Mouse (Mus musculus): ENCODE data around the gene Kctd11.

Gene Kctd11

DNA sequence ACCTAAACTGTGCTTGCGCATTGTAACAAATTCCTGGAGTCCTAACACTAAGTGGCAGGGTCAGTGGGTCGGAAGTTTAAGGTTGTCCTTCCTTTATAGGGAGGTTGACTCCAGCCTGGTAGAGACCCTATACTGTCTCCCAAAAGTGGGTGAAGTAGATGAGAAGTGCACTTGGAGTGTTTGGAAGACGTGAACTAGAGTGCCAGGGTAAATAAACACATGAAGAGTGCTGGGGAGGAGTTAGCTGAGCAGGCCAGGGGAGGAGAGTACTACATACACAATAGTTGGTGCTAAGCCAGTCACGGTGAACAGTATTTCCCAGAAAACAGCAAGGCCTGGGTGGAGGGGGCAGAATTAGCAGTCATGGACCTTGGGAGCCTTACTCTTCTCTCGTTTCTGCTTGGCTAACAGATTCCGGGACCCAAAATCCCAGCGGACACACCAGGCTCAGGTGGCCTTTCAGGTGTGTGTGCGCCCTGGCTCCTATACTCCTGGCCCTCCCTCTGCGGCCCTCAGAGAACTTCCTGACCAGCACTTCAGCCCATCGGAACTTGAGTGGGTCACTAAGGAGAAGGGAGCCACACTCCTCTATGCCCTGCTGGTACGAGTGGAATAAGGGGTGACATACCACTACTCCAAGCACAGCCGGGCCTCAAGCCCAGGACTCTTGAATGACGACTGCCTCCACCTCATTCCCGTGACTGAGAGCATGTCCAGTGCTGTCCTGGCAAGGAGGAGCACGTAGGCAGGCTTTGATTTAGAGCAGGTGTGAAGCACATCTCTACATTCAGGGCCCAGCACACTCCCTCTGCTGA, 31.7 kb upstream of the Kctd11 start:
- DNase-seq (ENCODE audit: low spot score), result no peak

DNA sequence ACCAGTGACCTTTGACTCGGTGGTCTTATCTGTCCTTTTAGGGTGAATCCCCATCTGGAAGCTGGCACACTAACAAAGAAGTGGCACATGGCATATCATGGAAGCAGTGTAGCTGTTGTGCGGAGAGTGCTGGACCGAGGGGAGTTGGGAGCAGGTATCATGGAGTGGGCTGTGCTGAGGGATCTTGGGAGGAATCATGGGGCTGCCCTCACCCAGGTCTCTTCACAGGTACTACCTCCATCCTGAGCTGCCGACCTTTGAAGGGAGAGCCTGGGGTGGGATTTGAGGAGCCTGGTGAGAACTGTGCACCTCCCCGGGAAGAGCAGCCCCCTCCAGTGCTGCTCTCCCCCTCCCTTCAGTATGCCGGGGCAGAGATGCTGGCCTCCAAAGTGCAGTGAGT, 30.5 kb upstream of the Kctd11 start:
- DNase-seq (ENCODE audit: low spot score), result no peak

DNA sequence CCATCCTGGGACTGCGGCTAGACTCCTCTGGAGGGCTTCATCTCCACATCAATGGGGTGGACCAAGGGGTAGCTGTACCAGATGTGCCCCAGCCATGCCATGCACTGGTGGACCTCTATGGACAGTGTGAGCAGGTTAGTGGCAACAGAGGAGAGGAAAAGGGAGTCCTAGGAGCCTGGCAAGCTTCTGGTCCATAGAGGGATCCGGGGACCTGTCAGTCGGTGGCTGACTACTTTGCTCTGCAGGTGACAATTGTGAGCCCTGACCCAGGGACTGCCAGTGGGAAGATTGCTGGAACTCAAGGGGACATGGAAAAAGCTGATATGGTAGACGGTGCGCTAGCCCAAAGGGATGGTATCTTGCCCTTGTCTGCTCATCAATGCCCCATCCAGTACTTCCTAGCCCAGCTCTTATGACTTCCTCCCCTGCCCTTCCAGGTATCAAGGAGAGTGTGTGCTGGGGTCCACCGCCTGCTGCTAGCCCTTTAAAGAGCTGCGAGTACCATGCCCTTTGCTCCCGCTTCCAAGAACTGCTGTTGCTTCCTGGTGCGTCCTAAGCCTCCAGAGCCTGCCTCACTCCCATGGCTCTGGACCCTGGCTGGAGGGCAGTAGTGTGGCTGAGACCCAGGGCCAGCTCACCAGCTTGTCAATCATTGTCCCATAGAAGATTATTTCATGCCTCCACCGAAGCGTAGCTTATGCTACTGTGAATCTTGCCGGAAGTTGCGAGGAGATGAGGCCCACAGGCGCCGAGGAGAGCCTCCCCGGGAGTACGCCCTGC, 29.8 kb upstream of the Kctd11 start:
- DNase-seq (ENCODE audit: low spot score), result no peak

DNA sequence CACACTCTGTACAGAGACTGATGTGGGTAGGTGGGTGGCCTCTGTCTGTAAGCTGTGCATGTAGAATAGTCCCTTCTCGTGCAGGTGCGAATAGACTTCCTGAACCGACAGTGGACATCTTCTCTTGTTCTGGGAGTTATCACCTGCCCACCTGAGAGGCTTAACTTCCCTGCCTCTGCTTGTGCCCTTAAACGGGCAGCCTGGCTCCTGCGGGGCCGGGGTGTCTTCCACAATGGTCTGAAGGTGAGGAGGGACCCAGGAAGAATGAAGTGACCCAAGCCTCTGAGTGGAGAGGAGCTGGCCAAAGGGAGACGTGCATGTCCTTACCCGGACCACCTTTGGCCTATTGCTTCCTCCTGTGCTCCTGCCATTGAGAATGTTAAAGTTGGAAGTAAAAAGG, 29.0 kb upstream of the Kctd11 start:
- no peak for DNase-seq (ENCODE audit: low spot score)

DNA sequence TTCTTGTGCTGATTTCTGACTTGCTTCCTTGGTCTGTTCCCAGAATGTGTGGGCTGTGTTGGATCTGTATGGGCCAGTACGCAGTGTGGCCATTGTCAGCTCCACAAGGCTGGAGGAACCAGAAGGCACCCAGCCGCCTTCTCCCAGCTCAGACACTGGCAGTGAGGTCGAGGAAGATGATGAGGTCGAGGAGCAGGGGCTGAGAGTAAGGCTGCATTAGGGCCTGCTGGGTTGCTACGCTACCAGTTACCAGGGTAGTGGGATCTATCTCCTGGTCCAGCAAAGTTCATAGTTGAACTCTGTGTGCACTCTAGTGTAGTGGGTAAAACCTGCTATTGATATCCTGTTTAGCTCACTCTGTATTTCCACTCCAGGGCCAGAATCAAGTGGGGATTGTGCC, 28.0 kb upstream of the Kctd11 start:
- DNase-seq (ENCODE audit: low spot score), result no peak

DNA sequence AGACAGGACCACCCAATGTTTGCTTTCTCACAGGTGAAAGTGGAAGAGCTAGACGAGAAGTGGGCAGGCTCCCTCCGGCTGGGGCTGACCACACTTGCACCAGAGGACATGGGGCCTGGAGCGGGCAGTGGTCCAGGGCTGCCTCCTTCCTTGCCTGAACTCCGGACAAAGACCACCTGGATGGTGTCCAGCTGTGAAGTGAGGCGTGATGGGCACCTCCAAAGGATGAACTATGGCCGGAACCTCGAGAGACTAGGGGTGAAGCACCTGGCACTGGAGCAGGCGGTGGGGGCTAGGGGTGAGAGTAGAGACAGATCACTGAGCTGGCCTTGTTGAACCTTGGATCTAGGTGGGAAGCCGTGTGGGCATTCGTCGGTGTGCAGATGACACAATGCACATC, 27.4 kb upstream of the Kctd11 start:
- DNase-seq (ENCODE audit: low spot score), result no peak

DNA sequence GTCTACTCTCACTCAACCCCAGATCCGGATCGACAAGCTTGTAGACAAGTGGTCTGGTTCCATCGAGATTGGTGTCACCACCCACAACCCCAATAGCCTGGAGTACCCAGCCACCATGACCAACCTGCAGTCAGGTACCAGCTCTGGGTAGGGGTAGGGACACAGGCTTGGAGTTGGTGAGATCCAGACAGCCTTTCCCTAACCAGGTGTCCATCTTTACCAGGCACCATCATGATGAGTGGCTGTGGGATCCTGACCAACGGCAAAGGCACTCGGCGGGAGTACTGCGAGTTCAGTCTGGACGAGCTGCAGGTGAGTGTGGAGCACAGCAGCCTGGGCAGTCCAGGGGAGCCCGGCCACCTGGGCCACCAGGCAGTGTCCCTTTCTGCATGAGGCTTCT, 23.1 kb upstream of the Kctd11 start:
- no peak for DNase-seq (ENCODE audit: low spot score)

DNA sequence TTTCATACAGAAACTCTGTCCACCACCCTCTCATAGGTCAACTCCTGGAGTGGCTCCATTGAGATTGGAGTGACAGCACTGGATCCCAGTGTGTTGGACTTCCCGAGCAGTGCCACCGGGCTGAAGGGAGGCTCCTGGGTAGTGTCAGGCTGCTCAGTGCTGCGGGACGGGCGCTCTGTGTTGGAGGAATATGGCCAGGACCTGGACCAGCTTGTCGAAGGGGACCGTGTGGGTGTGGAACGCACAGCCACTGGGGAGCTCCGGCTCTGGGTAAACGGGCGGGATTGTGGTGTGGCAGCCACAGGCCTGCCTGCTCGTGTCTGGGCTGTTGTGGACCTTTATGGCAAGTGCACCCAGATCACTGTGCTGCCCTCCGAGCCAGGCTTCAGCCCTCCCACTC, 21.8 kb upstream of the Kctd11 start:
- DNase-seq (ENCODE audit: low spot score), result no peak

DNA sequence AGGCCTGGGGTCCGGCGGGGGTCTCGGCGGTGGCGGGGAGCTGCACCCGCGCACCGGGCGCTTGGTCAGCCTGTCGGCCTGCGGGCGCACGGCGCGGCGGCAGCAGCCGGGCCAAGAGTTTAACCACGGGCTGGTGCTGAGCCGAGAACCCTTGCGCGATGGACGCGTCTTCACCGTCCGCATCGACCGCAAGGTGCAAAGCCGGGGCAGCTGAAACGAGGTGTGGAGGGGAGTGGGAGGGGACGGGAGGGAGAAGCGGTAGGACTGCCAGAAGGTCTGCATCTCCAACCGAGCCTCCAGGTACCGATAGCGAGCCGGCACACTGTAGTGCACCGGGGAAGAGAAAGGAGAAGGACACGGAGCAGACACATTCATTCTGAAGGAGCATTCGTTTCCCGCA, 20.8 kb upstream of the Kctd11 start:
- no peak for DNase-seq (ENCODE audit: low spot score)

DNA sequence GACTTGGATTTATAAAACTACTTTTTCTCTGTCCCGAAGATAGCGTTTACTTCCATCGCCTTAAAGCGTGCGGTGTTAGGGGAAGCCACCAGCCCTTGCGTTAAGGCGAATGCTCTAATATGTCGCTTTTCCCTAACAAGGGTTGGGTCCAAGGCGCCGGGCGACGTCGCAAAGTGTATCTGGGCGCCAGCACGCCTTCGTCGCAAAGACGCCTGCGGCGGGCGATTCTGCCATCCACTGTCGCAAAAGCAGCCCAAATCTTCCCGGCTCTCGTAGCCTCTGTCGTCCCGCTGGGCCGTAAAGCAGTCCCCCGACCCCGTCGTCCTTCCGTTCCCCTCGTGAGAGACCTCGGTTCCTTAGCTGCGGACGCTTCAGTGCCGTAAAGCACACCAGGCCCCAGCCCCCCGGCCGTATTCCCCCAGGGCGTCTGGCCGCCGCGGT, 20.2 kb upstream of the Kctd11 start:
- peak; percentile 84 for DNase-seq (ENCODE audit: low spot score)

DNA sequence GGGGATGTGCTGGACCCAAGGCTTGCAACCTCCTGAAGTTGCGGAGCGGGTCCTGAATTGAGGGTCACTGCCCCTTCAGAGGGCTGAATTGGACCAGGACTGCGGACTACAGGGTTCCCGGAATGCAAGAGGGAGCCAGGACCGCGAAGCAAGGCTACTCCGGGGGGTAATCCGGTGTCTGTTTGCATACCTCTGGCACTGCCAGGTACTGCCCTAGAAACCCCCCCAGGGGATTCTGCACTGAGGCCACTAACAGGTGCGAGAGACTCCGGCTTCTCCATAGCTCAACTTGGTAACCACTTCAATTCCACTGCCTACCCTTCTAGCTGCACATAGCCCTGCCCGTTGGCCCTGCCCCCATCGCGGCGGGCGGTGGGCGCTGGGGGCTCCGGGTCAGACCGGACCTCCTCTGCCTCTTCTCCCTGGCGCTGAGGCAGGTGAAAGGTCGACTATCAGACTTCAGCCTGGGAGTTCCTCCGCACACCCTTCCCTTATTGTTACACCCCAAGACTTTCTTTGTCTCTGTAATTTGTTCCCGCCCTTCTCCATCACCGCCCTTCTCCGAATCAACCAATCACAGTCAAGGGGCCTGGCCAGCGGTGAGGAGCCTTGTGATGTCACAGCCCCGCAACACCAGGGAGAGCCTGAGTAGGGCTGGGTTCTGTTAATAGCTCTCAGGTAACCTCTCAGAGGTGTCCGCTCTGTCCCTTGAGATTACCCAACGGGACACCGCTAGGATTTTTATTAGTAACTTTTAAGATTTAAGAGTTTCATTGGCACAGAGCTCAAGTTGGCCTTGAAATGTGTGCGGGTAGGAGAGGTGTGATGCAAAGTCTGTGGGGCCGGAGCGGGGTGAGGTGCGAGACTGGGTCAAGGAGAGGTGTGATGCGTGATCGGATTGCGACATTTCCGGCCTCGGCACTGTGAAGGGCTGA, 19.5 kb upstream of the Kctd11 start, which contains the start of the genes 2810408A11Rik and Neurl4:
Gene 2810408A11Rik, minus strand, starts transcription at position 517 of the 935 bp plus-strand sequence.
Gene Neurl4, plus strand, starts transcription at position 602 of the 935 bp plus-strand sequence.
- no peak for DNase-seq (ENCODE audit: low spot score)

DNA sequence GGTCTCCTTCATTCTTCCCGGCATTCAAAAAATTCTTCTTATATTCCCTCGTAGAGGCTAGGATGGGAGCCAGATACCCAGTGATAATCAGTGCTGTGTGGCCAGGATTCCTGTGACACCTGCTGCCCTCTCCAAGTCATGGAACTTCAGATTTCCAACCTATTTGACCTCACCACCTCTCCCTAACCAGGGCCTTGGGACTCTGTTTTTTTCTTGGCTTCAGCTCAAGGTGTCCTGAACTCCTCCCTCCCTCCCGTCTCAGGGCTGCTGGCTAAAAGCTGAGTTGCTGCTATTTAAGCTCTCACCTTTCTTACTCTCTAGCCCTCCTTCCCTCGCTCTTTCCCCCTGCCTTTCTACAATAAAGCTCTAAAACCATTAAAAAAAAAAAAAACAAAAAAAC, 18.7 kb upstream of the Kctd11 start:
- DNase-seq (ENCODE audit: low spot score), result no peak

DNA sequence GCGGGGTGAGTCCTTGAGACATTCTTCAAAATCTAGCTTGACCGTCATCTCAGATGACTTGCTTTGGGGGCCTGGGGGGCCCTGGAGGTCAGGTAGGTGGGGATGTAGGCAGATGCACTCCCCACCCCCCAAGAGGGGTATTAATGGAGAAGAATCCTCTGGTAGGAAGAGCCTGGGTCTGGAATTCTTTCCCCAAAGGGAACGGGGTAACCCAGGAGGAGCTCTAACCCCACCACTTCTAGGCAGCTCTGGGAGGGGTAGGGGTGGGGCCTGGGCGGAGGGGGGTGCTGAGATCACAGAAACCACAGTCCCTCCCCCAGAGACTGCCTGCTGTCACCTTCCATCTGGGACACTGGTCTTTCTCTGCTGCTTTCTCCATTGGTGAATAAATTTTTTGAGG, 14.1 kb upstream of the Kctd11 start, which contains the start of gene Acap1:
Gene Acap1, minus strand, starts transcription at position 249 of the 400 bp plus-strand sequence.
- DNase-seq (ENCODE audit: low spot score), result no peak

DNA sequence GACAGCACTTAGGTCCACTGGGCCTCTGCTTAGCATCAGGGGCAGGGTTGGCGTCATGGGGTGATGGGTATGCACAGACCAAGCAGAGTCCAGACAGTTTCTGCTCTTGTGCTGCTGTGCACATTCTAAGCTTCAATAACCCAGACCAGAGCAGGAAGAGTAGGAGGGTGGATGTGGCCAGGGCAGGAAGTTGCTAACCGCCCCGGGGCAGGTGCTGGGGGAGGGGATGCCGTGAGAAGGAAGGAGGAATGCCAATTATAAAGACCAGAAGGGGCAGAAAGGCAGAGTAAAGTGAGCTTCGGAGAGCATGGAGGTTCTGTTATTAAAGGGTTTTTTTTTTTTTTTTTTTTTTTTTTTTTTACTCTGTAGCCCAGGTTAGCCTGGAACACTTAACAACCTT, 13.5 kb upstream of the Kctd11 start:
- no peak for DNase-seq (ENCODE audit: low spot score)

DNA sequence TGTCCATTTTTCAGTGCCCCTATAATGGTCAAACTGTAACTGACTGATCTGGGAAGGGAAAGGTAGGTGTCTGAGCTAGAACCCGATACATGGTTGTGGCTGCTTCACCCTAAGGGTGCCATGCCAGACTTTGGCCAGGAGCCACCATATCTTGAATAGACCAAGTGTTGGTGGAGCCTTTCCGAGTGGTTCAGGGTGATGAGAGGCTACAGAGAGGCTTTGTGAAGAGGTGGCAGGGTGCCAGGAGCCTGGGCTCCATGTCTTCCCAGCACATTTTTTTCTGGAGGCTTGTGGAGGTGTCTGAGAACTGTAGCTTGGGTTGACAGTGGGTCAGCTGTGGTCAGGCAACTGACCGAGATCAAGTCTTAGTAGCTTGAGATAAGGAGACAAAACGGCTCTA, 10.3 kb upstream of the Kctd11 start:
- no peak for DNase-seq (ENCODE audit: low spot score)

DNA sequence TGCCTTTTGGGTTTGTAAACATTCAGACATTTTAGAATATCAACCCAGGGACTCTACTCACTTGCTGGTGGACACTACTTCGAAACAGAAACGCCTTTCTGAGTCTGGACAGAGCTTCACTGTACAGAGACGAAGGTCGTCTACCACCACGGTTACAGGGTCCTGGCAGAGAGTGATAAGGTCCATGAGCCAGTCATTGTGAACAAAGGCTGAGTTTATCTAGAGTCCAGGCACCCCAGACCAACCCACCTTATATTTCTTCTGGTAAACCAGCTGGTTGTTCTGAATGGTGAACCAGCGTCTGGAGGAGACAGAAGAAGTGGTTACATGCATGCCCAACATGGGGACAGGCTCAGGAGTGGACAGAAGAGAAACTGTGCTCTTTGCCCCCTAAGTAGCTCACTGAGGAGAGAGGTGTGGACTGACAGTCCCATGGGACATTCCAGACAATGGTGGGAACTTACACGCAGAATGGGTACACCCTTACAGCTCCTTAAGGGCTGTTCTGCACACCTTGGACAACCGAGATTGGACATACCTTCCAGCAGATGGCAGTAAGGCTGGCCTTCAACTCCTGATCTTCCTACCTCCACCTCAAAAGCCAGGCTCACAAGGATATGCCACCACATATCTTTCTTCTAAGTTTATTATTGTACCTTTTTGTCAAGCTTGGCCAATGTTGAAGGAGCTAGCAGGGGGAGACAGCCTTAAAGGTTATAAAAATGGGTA, 5.9 kb upstream of the Kctd11 start:
- no peak for DNase-seq (ENCODE audit: low spot score)

DNA sequence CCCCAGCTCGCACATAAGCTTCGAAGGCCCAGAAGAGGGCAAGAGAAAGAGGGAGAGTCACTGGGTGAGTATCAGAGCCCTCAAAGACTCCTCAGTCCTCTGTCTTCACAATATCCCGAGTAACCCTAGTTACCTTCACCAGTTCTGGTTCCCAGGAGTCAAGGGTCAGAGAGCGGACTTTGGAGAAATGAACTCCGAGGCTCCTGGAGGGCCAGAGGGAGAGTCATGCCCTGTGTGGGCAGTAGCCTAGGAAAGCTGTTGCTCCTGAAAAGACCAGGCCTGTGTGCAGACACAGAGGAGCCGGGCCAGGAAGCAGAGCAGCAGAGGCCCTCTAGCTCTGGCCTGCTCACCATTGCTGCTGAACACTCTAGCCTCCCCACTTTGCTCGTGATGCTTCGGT, 3.5 kb upstream of the Kctd11 start:
- no peak for DNase-seq (ENCODE audit: low spot score)

DNA sequence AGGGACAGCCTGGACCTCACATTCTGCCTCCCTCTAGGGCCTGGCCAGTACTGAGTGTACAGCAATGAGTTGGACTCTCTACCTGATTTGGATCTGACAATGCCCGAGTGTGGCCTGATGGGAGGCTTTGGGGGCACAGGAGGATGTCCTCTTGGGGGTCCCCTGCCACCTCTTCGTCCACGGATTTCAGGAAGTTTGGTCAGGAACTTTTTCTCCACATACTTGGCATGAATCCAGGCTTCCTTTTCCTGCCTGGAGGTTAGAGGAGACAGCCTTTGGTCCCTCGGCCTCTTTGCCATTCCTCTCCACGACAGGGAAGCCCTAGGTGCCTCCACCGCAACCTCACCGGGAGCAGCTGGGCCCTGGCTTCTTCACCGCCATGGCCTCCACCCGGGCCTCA, 3.0 kb upstream of the Kctd11 start:
- no peak for DNase-seq (ENCODE audit: low spot score)

DNA sequence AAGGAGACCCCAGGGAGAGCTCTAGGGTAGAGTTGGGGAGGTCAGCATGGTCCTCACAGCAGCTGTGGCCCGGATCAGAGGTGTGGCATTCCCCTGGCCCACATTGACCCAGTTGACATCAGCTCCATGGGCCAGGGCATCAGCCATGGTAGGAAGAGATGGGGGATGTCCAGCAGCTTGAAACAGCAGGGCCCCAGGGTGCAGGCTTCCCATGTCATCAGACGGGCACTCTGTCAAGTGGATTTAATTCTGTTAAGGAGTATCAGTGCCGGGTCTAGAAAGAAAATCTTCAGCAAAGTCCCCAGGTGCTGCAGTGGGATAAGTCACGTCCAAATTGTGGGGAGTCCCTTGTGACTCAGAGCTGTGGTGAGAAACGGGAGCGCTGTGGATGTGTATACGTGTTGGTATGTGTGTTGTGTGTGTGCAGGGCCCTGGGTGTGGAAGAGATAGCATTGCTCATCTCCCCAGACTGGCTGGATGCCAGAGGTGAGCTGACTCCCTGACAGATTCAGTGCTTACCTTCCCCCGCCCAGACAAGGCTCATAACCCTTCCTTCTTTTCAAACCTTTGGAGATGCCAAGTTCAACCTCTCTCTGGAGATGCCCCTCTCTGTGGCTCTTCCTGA, 2.4 kb upstream of the Kctd11 start:
- DNase-seq (ENCODE audit: low spot score), result no peak

DNA sequence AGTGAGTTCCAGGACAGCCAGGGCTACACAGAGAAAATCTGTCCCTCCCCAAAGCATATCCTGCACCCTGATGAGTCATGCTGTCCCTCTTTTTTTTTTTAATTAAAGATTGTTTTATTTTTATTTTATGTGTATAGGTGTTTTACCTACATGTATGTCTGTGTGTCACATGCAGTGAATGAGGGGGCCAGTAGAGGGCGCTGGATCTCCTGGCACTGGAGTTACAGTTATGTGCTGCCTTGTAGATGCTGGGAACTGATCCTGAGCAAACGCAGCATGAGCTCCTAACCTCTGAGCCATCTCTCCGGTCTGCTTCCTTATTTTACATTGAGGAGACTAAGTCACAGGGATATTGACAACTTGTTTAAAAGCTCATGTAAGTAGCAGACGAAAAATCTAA, 1.9 kb upstream of the Kctd11 start:
- DNase-seq (ENCODE audit: low spot score), result no peak
